Mouse (Mus musculus) adrenal gland, adult 2 months (tissue): ENCODE data around the gene Lemd1. TPM values are rescaled to one million over a fixed set of nuclear protein-coding genes. Genes with fewer than 3 reads are reported as not detected.

Source experiments
- DNase-seq: peaks from one replicate; pipeline ENCODE4 v3.0.0; 2021
- polyA plus RNA-seq: library from polyadenylated mRNA; depleted of rRNA; stranded (reverse); fragments of >200 nt; gene quantifications from 2 replicates; pipeline ENCODE4 v1.2.3, GENCODE M21; 2012
- total RNA-seq, 2 experiments: library from RNA; stranded (reverse); gene quantifications; 2 replicates each; pipeline ENCODE4 v1.2.3; 2021

The Lemd1 gene
- total and polyA plus RNA-seq, 3 experiments: 0.20 to 0.41 TPM; not detected in 1

DNA sequence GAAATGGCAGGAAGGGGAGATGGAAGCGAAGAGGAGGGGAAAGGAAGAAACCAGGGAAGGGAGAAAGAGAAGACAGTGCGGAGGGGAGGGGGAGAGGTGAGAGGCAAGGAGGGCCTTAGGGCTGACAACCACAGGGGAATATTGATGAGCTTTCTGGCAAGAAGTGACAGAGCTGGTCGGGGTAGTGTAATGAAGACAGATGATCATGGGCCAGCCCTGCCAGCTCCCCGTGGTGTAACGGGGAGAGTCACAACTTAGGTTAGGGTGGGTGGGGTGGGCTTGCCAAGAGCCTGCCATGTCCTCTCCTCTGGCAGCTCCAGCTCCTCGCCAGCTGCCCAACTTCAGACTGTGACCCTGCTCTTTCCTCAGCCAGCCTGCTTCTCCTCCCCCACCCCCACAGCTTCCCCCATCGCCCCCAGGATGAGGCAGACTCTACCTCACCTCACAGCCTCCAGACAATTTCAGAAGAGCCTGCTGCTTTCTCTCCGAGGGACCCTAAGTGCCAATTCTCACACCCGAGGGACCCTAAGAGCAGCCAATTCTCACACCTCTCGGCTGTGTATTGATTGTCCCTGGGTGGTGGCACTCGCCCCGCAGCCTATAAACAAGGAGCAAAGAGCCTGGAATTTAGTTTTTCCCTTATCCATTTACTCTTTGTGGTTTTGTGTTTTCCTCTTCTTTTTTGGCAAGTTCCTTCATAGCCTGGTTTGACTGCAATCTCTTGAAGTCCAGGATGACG lies 26.3 kb upstream of the Lemd1 start:
- DNase-seq: no peak

DNA sequence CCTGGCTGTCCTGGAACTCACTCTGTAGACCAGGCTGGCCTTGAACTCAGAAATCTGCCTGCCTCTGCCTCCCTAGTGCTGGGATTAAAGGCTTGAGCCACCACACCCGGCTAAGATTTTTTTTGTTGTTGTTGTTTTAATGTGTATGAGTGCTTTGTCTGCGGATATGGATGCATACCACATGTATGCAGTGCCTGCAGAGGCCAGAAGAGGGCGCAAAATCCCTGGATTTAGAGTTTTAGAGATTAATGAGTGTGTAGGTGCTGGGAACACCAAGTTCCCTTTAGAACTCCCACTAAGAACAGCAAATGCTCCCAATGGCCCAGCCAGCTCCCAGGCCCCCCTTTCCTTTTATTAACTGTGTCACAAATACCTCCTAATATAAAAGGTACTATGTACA lies 25.4 kb upstream of the Lemd1 start:
- no peak for DNase-seq

GRCm38 (mm10) chr1:132168115-132168767 lies 23.0 kb upstream of the Lemd1 start:
- DNase-seq: peak; percentile 44

DNA sequence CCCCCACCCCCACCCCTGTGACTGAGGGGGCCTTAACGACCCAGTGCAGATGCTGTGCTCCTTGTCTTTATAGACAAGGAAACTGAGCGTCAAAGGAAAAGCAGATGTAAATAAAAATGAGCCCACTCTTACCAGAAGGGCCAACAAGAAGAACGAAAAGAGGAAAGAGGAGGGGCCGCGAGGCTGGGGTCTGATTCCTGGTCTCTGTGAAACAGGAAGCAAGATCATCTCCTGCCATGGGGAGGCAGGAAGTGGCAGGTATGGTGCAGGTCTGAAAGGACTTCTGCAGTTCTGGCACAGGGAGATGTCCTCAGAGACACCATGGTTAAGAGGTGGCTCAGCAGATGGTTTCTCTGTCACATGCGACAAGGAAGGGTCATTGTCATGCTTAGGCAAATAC lies 20.5 kb upstream of the Lemd1 start:
- no peak for DNase-seq

GRCm38 (mm10) chr1:132171619-132172018 lies 19.6 kb upstream of the Lemd1 start:
- no peak for DNase-seq

DNA sequence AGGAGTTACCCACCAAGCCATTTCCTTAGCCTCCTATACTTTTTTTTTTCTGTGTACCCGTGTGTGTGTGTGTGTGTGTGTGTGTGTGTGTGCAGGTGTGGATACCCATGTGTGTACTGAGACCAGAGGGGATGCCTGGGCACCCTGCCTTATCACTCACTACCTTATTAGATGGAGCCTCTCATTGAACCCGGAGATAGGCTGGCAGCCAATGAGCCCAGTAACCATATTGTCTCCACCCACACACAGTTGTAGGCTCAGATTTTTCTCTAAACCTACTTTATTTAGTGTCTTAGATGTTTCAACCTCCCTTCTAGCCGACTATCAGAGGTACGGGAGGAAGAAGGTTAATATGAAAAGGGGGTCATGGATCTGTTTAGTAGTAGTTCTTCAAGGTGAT lies 4.9 kb upstream of the Lemd1 start:
- no peak for DNase-seq

GRCm38 (mm10) chr1:132188442-132189066 lies 2.7 kb upstream of the Lemd1 start:
- no peak for DNase-seq

DNA sequence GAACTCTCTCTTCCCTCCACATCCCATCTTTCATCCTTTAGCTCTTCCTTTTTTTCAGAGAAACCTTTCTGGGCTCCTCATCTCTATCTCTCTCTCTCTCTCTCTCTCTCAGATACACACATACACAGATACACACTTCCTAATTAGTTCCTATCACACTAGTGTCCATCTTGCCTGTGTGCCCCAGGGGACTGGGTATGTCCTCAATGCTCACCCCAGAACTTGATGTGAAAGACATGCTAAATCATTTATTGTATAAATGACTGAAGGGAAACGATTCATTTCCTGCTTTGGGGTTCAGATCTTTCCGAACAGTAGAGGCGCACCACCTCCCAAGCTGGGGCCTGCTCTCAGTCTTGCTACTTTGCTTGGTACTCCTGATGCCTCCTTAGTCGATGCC lies 2.0 kb upstream of the Lemd1 start:
- no peak for DNase-seq

- peak; percentile 46 for DNase-seq
These were observed 1.2 kb upstream of the Lemd1 start for GRCm38 (mm10) chr1:132190040-132190513.

DNA sequence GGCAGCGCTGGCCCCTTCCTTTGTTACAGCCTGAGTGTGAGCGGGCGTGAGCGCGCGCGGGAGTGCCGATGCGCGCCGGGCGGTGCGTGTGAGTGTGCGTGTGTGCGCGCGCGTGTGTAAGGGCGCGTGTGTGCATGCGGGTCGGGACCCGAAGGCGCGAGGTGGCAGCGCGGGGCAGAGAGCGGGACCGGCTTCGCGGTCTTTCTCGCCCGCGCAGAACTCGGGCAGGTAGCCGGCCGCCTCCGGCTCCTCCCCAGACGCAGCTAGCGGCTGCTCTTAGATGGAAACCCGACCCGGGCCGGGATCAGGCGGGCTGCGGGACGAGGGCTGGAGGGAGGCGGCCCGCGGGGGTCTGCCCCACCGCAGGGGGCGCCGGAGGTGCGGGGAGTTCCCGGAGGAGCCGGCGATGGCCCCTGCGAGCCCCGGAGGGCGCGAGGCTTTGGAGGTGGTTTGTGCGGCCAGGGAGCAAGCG lies 574 bp upstream of the Lemd1 start:
- peak; percentile 30 for DNase-seq

GRCm38 (mm10) chr1:132191786-132192680 lies 802 bp downstream of the Lemd1 start:
- no peak for DNase-seq

DNA sequence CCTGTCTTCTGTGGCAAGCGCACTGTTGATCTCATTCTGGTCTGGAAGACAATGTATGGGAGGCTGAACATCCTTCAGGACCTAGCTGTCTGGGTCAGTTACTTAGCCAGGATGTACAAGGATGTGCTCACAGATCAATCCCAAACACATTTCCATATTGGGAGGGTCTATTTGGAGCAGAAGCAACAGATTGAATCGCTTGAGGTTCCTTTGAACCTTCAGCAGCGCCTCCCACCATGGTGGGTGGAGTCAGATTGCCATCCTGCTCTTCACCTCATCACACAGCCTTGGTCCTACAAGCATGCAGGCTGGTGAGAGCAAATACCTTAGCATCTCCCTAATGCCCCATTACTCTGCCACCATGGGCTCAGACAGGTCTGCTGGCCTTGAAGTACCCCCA lies 2.6 kb downstream of the Lemd1 start:
- DNase-seq: no peak

DNA sequence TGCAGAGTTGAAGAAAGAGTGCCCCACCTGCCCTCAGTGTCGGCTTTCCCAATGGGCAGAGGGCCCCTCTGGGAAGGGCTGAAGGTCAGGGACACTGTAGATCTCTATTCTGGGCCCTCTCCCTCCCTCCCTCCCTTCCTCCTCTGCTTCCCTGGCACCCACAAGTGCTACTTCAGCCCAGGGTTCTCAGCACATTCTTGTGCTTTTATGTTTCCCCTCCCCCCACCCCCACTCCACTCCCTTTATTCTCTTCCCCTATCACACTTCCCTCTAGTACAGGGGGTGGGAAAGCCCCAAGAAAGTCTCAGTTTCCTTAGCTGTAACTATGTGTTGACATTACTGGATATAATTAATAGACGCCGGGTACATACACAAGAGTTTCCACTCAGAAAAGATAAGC lies 3.4 kb downstream of the Lemd1 start:
- no peak for DNase-seq

- no peak for DNase-seq
These were observed 3.9 kb downstream of the Lemd1 start for GRCm38 (mm10) chr1:132195100-132195499.

DNA sequence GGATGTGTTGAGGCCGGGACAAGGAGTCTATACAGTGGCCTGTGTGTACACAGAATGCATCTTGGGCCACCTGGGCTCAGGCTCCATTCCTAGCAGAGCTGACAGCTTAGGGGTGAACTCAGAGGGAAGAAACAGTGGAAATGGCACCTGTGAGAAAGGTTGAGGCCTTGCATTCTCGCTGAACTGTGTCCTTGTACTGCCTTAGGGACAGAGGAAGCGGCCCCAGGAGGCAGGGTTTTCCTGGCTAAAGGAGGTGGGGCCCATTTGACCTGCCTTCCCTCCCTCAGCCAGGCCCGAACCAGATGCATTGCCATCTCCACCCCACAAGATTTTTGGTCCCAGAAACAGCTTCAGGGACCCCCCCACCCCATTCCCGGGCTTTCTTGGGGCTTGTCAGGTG lies 4.5 kb downstream of the Lemd1 start:
- DNase-seq: no peak

- DNase-seq: no peak
These were observed 5.1 kb downstream of the Lemd1 start for GRCm38 (mm10) chr1:132196337-132196736.

DNA sequence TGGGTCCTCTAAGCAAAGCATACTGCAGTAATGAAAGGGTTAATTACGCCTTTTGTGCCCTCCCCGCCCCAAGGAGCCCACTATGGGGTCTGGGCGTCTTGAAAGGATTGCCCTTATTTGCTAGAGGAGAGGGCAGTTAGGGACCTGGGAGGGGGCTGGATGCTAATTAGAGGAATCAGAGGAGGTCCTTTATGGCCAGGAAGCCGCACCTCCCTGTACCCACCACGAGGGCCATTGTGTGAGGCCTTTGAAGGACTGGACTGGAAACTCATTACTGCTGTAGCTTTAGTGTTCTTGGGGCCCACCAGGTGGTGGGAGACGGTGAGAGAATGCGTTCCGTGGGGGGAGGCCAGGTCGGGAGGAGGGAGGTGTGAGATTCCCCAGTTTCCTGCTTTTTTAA lies 6.4 kb downstream of the Lemd1 start:
- no peak for DNase-seq

GRCm38 (mm10) chr1:132198401-132199071 lies 7.3 kb downstream of the Lemd1 start:
- no peak for DNase-seq

GRCm38 (mm10) chr1:132199244-132199643 lies 8.0 kb downstream of the Lemd1 start:
- DNase-seq: no peak

GRCm38 (mm10) chr1:132199934-132200333 lies 8.7 kb downstream of the Lemd1 start:
- no peak for DNase-seq
